Mouse (Mus musculus) left cerebral cortex, adult 8-10 months (tissue): ENCODE measurements around the gene Rbm7. TPM values are rescaled to one million over a fixed set of nuclear protein-coding genes. Genes with fewer than 3 reads are reported as not detected.
"Not testable (repeated sequence)": the region's sequence is repeated elsewhere in the genome, so short reads cannot be mapped to it uniquely, and the experiment has no call there.

ENCODE experiments used
- DNase-seq, 2 experiments: peaks; one replicate each; pipeline ENCODE4 v3.0.0; 2022; ENCODE audit warnings: low spot score in 2 of 2
- total RNA-seq, 4 experiments: library from RNA; stranded (reverse); gene quantifications; 2 replicates each; pipeline ENCODE4 v1.2.4; 2022

The Rbm7 gene
- 10 to 100 TPM; 36.4 to 40.3 (median 37.3) TPM for total RNA-seq

DNA sequence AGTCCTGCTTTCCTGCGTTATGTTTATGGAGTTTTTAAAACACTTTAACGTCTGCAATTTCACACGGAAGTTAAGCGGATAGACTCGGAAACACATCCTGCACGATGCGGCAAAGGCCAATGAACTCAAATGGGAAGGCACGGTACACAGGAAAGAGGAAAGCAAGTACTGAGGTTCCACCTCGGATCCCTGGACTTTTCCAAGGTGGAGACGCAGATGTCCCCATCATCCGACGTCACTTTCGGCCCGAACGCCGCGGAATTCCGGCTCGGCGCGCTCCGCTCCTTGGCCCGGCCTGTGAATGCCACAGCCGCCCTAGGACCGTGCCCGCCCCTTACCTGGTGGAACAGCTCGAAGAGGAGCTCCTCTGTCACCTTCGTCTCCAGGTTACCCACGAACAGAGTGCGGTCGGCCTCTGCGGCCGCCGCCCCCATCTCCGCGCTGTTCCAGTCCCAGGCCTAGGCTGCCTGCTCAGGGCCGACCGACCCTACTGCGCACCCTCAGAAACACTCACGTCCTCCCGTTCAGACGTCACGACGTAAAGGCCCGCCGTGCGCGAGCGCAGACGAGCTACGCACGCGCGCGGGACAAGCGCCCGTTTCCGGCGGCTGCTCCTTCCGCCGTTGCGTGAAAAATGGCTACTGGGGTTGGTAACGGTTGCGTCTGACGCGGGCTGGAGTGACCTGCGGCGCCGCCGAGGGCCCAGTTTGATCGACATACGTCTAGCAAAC lies at the start of gene Rbm7, which contains the start of gene Gm5617:
TSS of gene Rbm7 (minus strand) at position 483 of the 731 bp plus-strand sequence.
TSS of gene Gm5617 (plus strand) at position 626 of the 731 bp plus-strand sequence.
- DNase-seq: peak; percentile 93

DNA sequence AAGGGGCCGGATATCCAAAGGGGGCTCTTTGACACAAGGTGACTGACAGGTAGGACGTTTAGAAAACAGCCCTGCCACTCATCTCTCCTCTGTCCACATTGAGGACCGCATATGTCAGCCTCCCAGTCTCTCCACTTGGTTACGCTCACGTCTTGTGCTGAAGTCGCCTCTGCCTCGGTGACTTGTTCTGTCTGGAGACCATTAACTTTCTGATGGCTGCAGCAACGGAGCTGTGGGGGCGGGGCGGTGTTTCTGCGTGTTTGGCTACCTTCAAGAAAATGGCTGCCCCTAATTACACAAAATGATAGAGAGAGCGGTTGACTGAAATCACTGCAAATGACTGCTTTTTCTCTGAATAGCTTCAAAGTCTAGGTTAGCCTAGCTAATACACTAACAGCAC lies 43.6 kb upstream of the Rbm7 start:
- no peak for DNase-seq

- DNase-seq: no peak
Measured at GRCm38 (mm10) chr9:48538044-48538645, 43.0 kb upstream of the Rbm7 start.

DNA sequence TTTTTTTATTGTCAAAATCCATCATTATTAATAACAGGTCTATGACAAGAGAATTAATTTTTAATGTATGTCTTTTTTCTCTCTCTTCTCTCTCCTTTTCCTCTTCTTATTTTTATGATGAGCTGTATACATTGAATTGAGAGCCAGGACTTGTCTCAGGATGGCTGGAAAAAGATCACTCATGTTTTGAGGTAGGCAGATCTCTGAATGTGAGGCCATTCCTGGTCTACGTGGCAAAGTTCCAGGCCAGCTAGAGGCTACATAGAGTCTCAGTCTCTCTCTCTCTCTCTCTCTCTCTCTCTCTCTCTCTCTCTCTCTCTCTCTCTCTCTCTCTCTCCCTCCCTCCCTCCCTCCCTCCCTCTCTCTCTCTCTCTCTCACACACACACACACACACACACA lies 42.5 kb upstream of the Rbm7 start:
- DNase-seq: not testable (repeated sequence)

- DNase-seq: no peak
Measured at GRCm38 (mm10) chr9:48536414-48536813, 41.3 kb upstream of the Rbm7 start.

- DNase-seq: no peak
Measured at GRCm38 (mm10) chr9:48532730-48533129, 37.6 kb upstream of the Rbm7 start.

- DNase-seq: no peak
Measured at GRCm38 (mm10) chr9:48532203-48532602, 37.1 kb upstream of the Rbm7 start.

GRCm38 (mm10) chr9:48531294-48531693 lies 36.2 kb upstream of the Rbm7 start:
- no peak for DNase-seq

- DNase-seq: no peak
Measured at GRCm38 (mm10) chr9:48526520-48526919, 31.4 kb upstream of the Rbm7 start.

GRCm38 (mm10) chr9:48525566-48525965 lies 30.5 kb upstream of the Rbm7 start:
- DNase-seq: no peak

DNA sequence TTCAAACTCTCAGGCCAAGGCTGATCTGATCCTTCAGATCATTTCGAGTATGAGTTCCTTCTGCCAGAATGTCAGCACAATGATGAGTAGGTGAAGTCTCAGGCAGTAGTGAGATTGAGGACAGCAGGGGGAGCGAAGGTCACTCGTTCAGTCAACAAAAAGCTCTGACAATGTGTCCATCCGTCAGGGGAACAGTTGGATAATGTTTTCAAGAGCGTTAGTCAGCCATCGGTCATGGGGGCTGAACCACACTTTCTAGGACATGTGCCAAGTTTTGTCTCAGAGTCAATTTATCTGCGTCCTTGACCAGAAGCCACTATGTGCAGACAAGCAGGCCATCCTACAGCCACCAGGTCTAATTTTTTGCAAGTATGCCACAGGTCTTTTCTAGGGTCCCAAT lies 25.3 kb upstream of the Rbm7 start:
- not testable (repeated sequence) for DNase-seq

- no peak for DNase-seq
Measured at GRCm38 (mm10) chr9:48517372-48518130, 22.5 kb upstream of the Rbm7 start.

- DNase-seq: no peak
Measured at GRCm38 (mm10) chr9:48516615-48517371, 21.7 kb upstream of the Rbm7 start.

DNA sequence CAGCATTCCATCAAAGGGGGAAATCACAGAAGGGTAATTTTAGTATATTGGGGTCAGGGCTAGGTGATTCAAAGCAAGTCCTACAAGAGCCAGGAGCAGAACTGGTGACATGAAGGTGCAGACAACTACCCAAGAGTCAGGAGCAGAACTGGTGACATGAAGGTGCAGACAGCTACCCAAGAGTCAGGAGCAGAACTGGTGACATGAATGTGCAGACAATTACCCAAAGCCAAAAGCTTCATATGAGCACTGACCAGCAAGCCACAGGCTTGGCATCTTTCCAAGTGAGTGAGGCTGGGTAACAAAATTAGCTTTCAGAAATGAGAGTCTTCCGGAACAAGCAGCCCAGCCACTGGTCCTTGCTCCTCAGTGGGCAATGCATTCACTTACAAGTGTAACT lies 20.2 kb upstream of the Rbm7 start:
- no peak for DNase-seq

DNA sequence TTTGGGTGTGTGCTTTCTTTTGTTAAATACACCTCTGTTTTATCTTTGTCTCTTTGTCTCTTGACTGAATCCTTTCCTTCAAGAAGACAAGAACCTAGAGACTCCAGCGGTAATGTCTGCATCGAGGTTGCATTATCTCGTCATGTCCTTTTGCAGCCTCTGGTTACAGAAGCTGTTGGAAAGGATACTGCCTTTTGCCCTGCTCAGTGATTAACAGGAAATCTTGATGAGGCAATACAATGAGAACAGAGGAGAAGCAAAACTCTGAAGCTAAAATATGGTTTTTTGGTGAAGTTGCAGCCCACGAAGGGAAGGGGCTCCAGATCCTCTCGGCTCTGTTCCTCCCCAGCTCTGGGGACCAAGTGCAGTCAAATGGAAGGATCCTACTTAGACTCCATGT lies 15.0 kb upstream of the Rbm7 start:
- DNase-seq: no peak

DNA sequence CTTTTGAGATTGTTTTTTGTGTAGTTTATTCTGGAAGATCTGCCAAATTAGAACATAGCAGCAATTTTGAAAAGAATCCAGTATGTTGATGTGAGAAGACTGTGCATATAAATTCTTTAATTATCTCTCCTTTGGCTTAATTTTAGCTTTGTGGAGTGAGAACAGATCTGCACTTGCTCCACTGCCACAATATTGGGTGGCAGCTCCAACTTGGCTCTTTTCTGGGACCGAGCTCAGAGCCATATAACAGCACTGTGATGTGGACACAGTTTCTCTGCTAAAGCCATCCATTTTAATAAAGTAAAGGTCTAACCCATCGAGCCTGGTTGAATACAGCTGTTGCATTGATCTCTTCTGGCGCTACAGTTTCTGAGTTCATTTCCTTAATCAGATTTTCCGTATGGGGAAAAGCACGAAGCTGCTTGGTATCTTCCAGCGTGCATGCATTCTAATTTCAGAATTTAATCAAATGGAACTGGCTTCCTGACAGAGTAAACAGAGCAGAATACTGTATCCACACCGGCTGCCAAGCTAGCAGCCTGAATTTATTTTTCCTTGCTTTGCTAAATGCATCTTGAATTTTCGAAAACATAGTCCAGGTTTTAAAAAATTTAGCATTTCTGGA lies 9.8 kb upstream of the Rbm7 start:
- no peak for DNase-seq

DNA sequence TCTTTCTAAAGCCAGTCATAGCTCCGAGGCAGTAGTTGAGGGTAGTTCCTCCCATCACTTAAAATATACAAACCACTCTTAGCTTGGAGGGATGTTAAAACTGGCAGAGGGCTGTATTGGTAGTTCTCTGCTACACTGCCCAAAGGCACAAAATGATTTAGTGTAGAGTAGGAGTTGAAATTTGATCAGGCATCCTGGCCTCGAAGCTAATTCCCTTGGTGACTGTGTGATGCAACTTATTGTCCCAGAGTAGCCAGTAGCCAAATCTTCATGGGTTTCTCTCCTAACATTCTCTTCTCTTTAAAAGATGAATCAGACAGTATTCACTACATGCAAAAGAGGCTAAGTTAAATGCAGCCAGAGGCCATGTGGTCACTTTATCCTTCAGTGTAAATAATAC lies 7.9 kb upstream of the Rbm7 start:
- DNase-seq: no peak

- no peak for DNase-seq
Measured at GRCm38 (mm10) chr9:48501192-48501591, 6.1 kb upstream of the Rbm7 start.

DNA sequence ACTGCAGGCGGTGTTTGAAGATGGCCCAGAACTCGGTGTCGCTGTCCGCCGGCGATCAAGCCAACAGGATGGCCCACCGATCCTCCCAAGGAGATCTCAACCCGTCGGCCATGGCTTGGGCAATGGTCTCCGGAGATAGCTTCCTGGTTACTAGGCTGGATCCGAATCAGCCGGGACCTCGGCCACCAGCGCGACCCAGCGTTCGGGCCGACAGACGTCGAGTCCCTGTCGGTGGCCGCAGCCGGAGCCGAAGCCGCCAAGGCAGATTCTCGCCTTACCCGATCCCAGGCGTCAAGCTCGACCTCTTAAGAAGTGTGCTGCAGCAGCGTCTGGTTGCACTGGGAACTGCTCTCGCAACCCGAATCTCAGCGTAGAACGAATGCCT lies 441 bp upstream of the Rbm7 start:
- DNase-seq: no peak

DNA sequence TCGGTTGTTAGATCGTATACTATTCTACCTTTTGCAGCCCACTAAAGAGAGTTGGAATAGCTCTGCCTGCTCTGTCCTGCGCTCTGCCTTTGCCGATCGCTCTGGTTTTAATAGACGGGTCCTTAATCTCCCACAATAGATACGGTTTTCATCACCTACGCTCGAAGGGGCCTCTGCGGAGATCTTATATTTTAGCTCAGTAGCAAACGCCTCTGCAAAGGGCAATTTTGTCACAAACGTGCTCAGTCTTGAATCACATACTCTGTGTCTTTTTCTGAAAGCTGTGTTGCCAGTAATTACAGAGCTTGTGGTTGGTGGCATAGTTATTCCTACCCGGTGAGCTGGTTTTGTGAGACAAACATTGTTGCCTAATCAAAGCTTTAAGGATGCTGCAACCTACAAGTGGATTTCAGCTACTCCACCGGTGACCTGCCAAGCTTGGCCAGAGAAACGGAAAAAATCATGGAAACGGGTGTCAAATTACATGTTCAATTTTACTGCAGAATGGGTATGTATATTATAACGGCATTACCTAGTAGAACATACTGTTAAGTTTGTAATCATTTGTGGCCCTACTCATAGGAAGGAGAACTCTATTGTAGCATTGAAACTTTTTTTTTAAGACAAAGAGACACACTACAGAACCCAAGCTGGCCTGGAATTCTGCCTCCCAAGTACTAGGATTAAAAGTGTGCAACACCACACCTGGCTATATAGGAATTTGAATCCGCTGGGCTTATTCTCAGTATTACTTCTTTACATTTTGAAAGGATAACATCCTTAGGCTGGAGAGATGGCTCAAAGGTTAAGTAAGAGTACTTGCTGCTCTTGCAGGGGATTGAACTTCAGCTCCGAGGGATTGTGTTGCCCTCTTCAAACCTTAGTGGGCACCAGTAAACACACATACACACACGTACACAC lies 13.6 kb downstream of the Rbm7 start:
- no peak for DNase-seq
